Mouse (Mus musculus): Measurements from ENCODE around the gene Rabgap1l.

GRCm38 (mm10) chr1:160839095-160839494 is 46.1 kb upstream of the Rabgap1l start:
- TF ChIP-seq GATA1 (IDR thresholded peaks at IDR 0.05; ENCODE audit: borderline replicate concordance, low read length), result no peak
- TF ChIP-seq FLI1 (IDR thresholded peaks at IDR 0.05; ENCODE audit: low read length), result no peak
